Mouse (Mus musculus) bone marrow, adult 2 months (tissue): ENCODE measurements around the gene Alad.

ENCODE experiments used
- CTCF ChIP-seq: fragments of 200-500 bp; IDR thresholded peaks from 2 replicates; pipeline ENCODE4 v1.5.1; 2011; ENCODE audit warnings: low read length, control low read depth; ENCODE audit not compliant: control insufficient read depth, insufficient read depth
- POLR2A ChIP-seq: fragments of 200-500 bp; IDR thresholded peaks from 2 replicates; pipeline ENCODE4 v1.6.1; 2011; ENCODE audit warnings: low read depth, mild to moderate bottlenecking, control low read depth, low read length, borderline replicate concordance; ENCODE audit not compliant: control insufficient read depth

GRCm38 (mm10) chr4:62486162-62486696 is 33.5 kb downstream of the Alad start:
- TF ChIP-seq POLR2A: no peak
- TF ChIP-seq CTCF: no peak
